Mouse (Mus musculus) ovary, postnatal 10 days (tissue): ENCODE measurements at regions not wholly inside any gene's neighbourhood (a gene's known extent, or its start where the extent isn't known, plus 50 kb on each side); places are given as distances from the start of the nearest gene placed in this dataset.

ENCODE experiments used
- DNase-seq: peaks from one replicate; pipeline ENCODE4 v3.0.0; 2022; ENCODE audit warnings: low spot score

GRCm38 (mm10) chr12:26886635-26887014 is 417.6 kb downstream of the Cmpk2 start:
- DNase-seq = no peak

- DNase-seq = peak; percentile 33
These were observed 417.0 kb downstream of the Cmpk2 start for GRCm38 (mm10) chr12:26885831-26886634.

GRCm38 (mm10) chr12:26885083-26885482 is 416.1 kb downstream of the Cmpk2 start:
- DNase-seq = no peak

GRCm38 (mm10) chr12:26884156-26884555 is 415.2 kb downstream of the Cmpk2 start:
- peak; percentile 15 for DNase-seq

- DNase-seq = no peak
These were observed 408.7 kb downstream of the Cmpk2 start for GRCm38 (mm10) chr12:26877691-26878121.

- no peak for DNase-seq
These were observed 408.3 kb downstream of the Cmpk2 start for GRCm38 (mm10) chr12:26877284-26877683.

- DNase-seq = no peak
These were observed 403.5 kb downstream of the Cmpk2 start for GRCm38 (mm10) chr12:26872466-26872865.

GRCm38 (mm10) chr12:26867731-26868130 is 398.7 kb downstream of the Cmpk2 start:
- DNase-seq = no peak

GRCm38 (mm10) chr12:26855091-26855516 is 386.1 kb downstream of the Cmpk2 start:
- peak; percentile 2 for DNase-seq

- no peak for DNase-seq
These were observed 375.9 kb downstream of the Cmpk2 start for GRCm38 (mm10) chr12:26844917-26845316.

- no peak for DNase-seq
These were observed 373.7 kb downstream of the Cmpk2 start for GRCm38 (mm10) chr12:26842696-26843095.

- no peak for DNase-seq
These were observed 352.4 kb downstream of the Cmpk2 start for GRCm38 (mm10) chr12:26821257-26821968.

- DNase-seq = no peak
These were observed 348.9 kb downstream of the Cmpk2 start for GRCm38 (mm10) chr12:26817866-26818265.

GRCm38 (mm10) chr12:26815771-26816170 is 346.8 kb downstream of the Cmpk2 start:
- DNase-seq = no peak

- no peak for DNase-seq
These were observed 341.7 kb downstream of the Cmpk2 start for GRCm38 (mm10) chr12:26810565-26811177.

GRCm38 (mm10) chr12:26809670-26810069 is 340.7 kb downstream of the Cmpk2 start:
- no peak for DNase-seq

GRCm38 (mm10) chr12:26802542-26802941 is 333.5 kb downstream of the Cmpk2 start:
- DNase-seq = no peak

GRCm38 (mm10) chr12:26799310-26799709 is 330.3 kb downstream of the Cmpk2 start:
- no peak for DNase-seq

- no peak for DNase-seq
These were observed 327.4 kb downstream of the Cmpk2 start for GRCm38 (mm10) chr12:26796367-26796766.

GRCm38 (mm10) chr12:26789336-26789846 is 320.4 kb downstream of the Cmpk2 start:
- DNase-seq = no peak

GRCm38 (mm10) chr12:26785550-26785949 is 316.5 kb downstream of the Cmpk2 start:
- DNase-seq = no peak

- no peak for DNase-seq
These were observed 315.4 kb downstream of the Cmpk2 start for GRCm38 (mm10) chr12:26784426-26784825.

GRCm38 (mm10) chr12:26783800-26784199 is 314.8 kb downstream of the Cmpk2 start:
- DNase-seq = no peak
